Mouse (Mus musculus): ENCODE measurements around the gene Bend4. TPM values are rescaled to one million over a fixed set of nuclear protein-coding genes. Genes with fewer than 3 reads are reported as not detected.

Gene Bend4
- total RNA-seq, 2 experiments from 2014 or later: 0.72 to 1.0 TPM

- ATAC-seq (replicated peaks; ENCODE audit: poor library complexity, severe bottlenecking): no peak
Measured at GRCm38 (mm10) chr5:67423326-67423725, 4.8 kb downstream of the Bend4 start.

- ATAC-seq (replicated peaks; ENCODE audit: poor library complexity, severe bottlenecking): peak; percentile 82
Measured at GRCm38 (mm10) chr5:67419407-67419806, 8.7 kb downstream of the Bend4 start.

DNA sequence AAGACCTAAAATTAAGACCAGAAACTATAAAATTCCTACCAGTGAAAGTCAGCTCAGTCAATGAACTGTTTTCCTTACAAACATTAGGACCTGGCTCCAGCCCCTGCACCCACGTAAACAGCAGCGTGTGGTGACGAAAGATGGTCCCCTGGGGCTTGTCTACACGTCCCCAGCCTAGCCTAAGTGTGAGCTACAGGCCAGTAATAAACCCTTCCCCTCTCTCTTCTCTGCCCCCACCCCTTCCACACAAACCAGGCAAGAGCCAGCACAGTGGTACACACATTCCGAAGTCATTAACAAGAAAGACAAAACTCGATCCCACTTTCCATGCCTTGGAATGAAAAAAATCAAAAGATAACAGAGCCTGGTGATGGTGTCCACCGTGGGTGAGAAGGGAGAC is 16.6 kb downstream of the Bend4 start:
- ATAC-seq (replicated peaks; ENCODE audit: poor library complexity, severe bottlenecking): no peak

DNA sequence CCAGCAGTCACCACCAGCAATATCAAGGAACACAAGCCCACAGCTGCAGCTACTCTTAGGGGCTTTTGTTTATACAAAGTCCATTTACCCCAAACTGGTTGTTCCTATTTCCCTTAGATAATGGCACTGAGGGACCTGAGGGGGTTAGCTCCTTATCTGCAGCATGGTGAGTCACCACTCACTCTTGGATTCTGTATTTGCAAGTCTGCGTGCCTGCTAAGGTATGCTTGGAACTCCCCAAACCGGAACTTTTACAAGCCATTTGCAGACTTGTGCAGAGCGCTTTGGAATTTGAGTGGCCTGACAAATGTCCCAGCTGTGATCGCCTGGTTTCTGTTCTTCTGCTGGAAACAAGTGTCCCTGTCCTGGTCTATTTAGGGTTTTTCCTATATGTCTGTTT is 17.7 kb downstream of the Bend4 start:
- no peak for ATAC-seq (replicated peaks; ENCODE audit: poor library complexity, severe bottlenecking)

- no peak for ATAC-seq (replicated peaks; ENCODE audit: poor library complexity, severe bottlenecking)
Measured at GRCm38 (mm10) chr5:67408391-67408790, 19.7 kb downstream of the Bend4 start.

- no peak for ATAC-seq (replicated peaks; ENCODE audit: poor library complexity, severe bottlenecking)
Measured at GRCm38 (mm10) chr5:67404919-67405318, 23.2 kb downstream of the Bend4 start.

DNA sequence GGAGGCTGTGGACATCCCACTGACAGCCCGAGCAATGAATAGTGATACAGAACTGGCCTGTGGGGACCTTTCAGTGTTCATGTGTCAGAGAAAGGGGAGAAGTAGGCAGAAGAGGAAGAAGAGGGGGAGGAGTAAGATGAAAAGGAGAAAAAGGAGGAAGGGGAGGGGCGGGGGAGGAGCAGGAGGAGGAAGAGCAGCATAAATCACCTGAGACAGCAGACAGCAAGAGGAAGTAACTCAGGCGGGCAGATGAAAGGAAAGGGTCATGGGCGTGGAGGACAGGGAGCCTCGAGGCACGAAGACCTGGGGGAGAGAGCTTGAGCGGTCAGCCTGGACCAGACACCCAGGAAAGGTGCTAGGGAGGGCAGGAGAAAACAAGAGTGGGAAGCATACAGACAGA is 23.7 kb downstream of the Bend4 start:
- ATAC-seq (replicated peaks; ENCODE audit: poor library complexity, severe bottlenecking): peak; percentile 85

- ATAC-seq (replicated peaks; ENCODE audit: poor library complexity, severe bottlenecking): peak; percentile 65
Measured at GRCm38 (mm10) chr5:67401612-67402011, 26.5 kb downstream of the Bend4 start.

- ATAC-seq (replicated peaks; ENCODE audit: poor library complexity, severe bottlenecking): no peak
Measured at GRCm38 (mm10) chr5:67400608-67401480, 27.3 kb downstream of the Bend4 start.

DNA sequence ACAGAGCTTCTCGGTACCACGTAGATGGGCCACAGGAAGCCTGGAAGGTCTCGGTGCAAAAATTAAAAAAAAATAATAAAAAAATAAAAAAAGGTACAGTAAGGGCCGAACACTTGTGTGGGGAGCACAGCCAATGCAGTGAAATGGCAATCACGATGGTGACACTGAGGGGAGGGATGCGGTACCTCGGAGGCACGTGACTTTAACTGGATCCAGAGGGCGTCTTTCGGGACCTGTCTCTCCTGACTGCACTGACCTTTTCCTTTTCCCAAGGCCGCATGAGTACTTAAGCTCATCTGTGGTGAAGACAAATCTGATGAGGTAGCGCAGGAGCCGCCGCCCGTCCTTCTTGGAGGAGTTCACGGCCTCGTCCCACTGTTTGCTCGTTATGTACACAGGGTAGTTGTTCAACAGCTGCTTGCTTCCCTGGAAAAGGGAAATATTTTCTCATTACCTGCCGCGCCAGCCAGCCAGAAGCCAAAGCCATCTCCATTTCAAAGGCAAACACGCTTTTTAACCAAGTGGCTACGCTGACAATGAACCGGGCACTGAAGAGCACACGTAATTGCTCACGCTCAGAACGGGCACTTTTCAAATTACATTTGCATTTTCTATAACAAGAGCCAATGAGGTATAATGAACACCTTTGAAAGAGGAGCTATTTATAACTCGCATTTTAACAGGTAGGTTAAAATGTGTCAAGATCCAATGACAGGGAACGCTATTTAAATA is 28.1 kb downstream of the Bend4 start:
- no peak for ATAC-seq (replicated peaks; ENCODE audit: poor library complexity, severe bottlenecking)

DNA sequence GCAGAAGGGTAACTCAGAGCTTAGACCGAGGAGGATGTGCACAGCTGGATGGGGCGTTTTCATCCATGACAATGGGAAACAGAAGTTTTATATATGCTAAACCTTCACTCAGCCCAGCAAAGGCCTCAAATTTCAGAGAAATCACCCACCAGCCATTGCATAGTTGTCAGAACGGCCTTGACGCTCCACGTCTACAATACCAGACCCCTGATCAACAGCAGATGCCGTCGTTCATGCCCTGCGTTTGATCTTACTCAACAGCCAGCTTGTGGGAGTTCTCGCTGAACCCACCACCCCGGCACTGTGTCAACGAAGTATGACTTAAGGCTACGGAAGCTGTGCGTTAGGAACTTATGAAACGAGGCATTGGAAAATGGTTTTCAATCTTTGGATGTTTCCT is 30.9 kb downstream of the Bend4 start:
- no peak for ATAC-seq (replicated peaks; ENCODE audit: poor library complexity, severe bottlenecking)

- ATAC-seq (replicated peaks; ENCODE audit: poor library complexity, severe bottlenecking): peak; percentile 70
Measured at GRCm38 (mm10) chr5:67395211-67395851, 32.8 kb downstream of the Bend4 start.

- ATAC-seq (replicated peaks; ENCODE audit: poor library complexity, severe bottlenecking): peak; percentile 86
Measured at GRCm38 (mm10) chr5:67393951-67394350, 34.2 kb downstream of the Bend4 start.

DNA sequence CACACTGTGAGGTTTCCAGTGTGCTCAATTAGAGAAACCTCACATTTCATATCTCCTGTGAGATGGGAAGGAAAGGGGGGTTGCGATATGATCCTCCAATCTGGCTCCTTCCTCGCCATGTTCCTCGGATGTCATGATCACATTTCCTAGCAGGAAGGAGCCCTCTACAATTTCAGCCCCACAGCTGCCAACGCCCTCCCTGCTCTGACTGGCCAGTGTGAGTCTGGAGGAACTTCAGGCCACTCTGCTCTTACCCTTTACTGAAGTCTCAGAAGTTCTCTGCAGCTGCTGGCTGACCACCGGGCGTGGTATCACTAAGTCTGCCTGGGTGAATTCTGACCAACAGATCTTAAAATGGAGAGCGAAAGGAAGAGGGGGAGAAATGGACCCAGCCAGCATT is 45.6 kb downstream of the Bend4 start:
- ATAC-seq (replicated peaks; ENCODE audit: poor library complexity, severe bottlenecking): no peak

DNA sequence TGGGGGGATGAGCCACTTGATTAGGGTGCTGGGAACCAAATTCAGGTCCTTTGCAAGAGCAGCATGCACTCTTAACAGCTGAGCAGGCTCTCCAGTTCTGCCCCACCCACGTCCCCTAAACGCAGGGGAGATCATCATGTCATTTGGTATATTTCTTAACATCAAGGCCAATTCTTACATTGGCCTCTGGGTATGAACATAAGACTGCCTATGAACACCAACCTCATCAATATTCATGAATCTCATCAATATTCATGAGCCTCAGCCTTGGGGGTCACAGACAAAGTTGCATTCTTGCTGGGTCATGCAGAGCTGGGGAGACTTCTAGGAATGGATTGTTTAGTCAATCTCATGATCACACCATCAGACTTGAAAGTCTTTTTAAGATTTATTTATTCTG is 46.4 kb downstream of the Bend4 start:
- ATAC-seq (replicated peaks; ENCODE audit: poor library complexity, severe bottlenecking): no peak

DNA sequence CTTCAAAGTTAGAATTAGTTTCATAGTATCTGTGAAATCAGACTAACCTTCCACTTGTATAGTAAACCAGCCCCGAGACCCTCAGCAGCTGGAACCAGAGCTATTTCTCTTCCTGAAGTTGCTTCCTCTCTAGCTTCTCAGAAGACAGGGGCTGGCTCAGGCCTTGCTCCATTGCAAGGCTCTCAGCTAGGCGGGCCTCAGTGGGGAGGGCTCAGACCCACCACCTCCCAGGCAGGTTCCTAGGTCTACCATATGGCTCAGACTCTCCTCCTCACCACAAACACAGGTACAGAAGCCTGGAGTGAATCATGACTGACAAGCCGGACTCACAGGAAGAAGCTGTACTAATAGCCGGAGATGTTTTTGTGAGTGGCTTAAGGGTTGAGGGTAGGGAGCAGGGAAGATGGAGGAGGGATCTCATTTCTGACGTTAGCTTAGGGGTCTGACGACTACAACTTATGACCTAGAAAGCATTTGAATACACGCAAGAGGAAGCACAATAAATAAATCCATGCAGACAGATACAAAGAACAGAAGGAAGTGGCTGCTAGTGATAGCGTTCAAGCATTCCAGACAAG is 51.0 kb downstream of the Bend4 start:
- ATAC-seq (replicated peaks; ENCODE audit: poor library complexity, severe bottlenecking): no peak

- no peak for ATAC-seq (replicated peaks; ENCODE audit: poor library complexity, severe bottlenecking)
Measured at GRCm38 (mm10) chr5:67362931-67363330, 65.2 kb downstream of the Bend4 start.

DNA sequence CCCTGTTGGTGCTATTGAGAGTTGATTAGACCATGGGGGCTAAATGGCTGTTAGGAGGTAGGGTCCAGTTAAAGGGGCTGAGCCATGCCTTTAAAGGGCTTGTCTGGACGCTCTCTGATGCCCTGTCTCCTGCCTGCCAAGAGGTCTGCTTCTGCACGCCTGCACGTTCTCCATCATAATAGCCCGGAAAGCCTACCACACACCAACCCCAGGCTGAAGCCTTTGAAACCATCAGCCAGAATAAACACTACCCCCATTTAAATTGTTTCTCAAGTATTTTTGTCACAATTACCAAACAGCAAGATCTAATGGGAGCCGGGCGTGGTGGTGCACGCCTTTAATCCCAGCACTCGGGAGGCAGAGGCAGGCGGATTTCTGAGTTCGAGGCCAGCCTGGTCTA is 65.8 kb downstream of the Bend4 start:
- no peak for ATAC-seq (replicated peaks; ENCODE audit: poor library complexity, severe bottlenecking)

- no peak for ATAC-seq (replicated peaks; ENCODE audit: poor library complexity, severe bottlenecking)
Measured at GRCm38 (mm10) chr5:67348949-67349348, 79.2 kb downstream of the Bend4 start.

DNA sequence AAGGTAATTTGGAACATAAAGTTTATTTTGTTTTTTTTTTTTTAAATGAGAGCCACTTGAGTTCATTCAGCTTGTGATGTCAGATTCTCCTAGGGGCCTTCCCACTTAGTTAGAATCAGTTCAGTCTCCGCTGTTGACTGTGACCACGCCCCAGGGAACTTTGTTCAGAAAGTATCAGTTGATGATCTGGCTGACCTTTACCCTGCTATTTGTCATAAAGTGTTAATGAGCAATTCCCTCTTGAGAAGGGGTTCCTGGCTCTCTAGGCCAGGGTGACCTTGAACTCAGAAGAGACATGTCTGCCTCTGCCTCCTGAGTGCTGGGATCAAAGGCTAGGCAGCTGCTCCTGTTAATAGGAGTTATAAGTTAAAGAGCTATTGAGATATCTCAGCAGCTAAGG is 81.0 kb downstream of the Bend4 start:
- no peak for ATAC-seq (replicated peaks; ENCODE audit: poor library complexity, severe bottlenecking)
